Mouse (Mus musculus) heart, adult 2 months (tissue): ENCODE data around the gene Mindy4. TPM values are rescaled to one million over a fixed set of nuclear protein-coding genes. Genes with fewer than 3 reads are reported as not detected.

Experiments
- DNase-seq, 2 experiments: peaks; one replicate each; pipeline ENCODE4 v3.0.0; 2021
- H3K27ac ChIP-seq: fragments of 200-600 bp; 2 replicates; pipeline ENCODE4 v1.8.1; 2022
- H3K27me3 ChIP-seq: fragments of 200-500 bp; 2 replicates; pipeline ENCODE4 v1.6.1; 2012; ENCODE audit warnings: mild to moderate bottlenecking, low read length, inconsistent platforms, mixed read lengths; ENCODE audit not compliant: control insufficient read depth, insufficient read depth
- H3K36me3 ChIP-seq: fragments of 200-500 bp; 2 replicates; pipeline ENCODE4 v1.6.1; 2012; ENCODE audit warnings: low read length, inconsistent platforms; ENCODE audit not compliant: control insufficient read depth, insufficient read depth
- H3K4me1 ChIP-seq: fragments of 200-500 bp; 2 replicates; pipeline ENCODE4 v1.6.1; 2011; ENCODE audit warnings: low read length; ENCODE audit not compliant: control insufficient read depth, insufficient read depth
- H3K4me3 ChIP-seq: fragments of 200-600 bp; 2 replicates; pipeline ENCODE4 v1.8.1; 2022
- H3K79me2 ChIP-seq: fragments of 200-500 bp; replicated peaks from 2 replicates; pipeline ENCODE4 v1.6.1; 2012; ENCODE audit warnings: mild to moderate bottlenecking, inconsistent platforms, low read length, moderate library complexity, mixed read lengths; ENCODE audit not compliant: control insufficient read depth, insufficient read depth
- H3K9ac ChIP-seq: fragments of 200-500 bp; 2 replicates; pipeline ENCODE4 v1.6.1; 2012; ENCODE audit warnings: low read depth, mild to moderate bottlenecking, control low read depth, inconsistent platforms, low read length, mixed read lengths
- CTCF ChIP-seq: fragments of 200-600 bp; IDR thresholded peaks from 2 replicates; pipeline ENCODE4 v1.8.1; 2022; ENCODE audit warnings: antibody characterized with exemption, mild to moderate bottlenecking, moderate library complexity
- EP300 ChIP-seq: fragments of 200-500 bp; IDR thresholded peaks from 2 replicates; pipeline ENCODE4 v1.6.1; 2011; ENCODE audit warnings: low read depth, low read length, control low read depth; ENCODE audit not compliant: insufficient read depth
- POLR2A ChIP-seq: fragments of 200-500 bp; IDR thresholded peaks from 2 replicates; pipeline ENCODE4 v1.6.1; 2011; ENCODE audit warnings: mild to moderate bottlenecking, low read depth, low read length, control low read depth; ENCODE audit not compliant: insufficient read depth
- WGBS: fragments of 180-500 bp; shearing (Covaris S2); methylation state at CpG from one replicate; pipeline ENCODE4 v1.1.7; 2018; 5-methylcytosine and 5-hydroxymethylcytosine counted together
- intact Hi-C: fragments of 180-260 bp; cut with DNase I; formaldehyde crosslinking; loops from one replicate; pipeline ENCODE4 v1.15.1; 2025
- long read RNA-seq: library from polyadenylated mRNA; stranded (forward); transcript quantifications from one replicate; pipeline ENCODE4 v2.0.0, GENCODE M21; 2021
- polyA plus RNA-seq: library from polyadenylated mRNA; depleted of rRNA; stranded (reverse); fragments of >200 nt; gene quantifications from 2 replicates; pipeline ENCODE4 v1.2.3, GENCODE M21; 2012; rRNA removed
- total RNA-seq, 2 experiments: library from RNA; stranded (reverse); gene quantifications; 2 replicates each; pipeline ENCODE4 v1.2.3; 2021

Mindy4 gene
- total RNA-seq (1 to 10 TPM; 5.0 to 5.2 TPM), polyA plus RNA-seq (4.3 and 7.4 TPM in 2 replicates)
- long read RNA-seq, full-length matches to known transcripts: 1 of 5 reads
- long read RNA-seq, partial matches to known transcripts: 0 of 5 reads
- long read RNA-seq, other reads (novel, unspliced or antisense): 4 of 5 reads

- intact Hi-C loops: no loop called here
- Histone ChIP-seq H3K36me3 (no peaks in the 10 kb centered on the region), H3K27me3 (no peaks in the 10 kb centered on the region), H3K4me3 (peak within 1 kb of the TSS; percentile 79), H3K4me1 (peaks cover 2% of the 10 kb centered on the region; the same call in 1 of the 2 replicates), H3K27ac (peak within 1 kb of the TSS; percentile 81), H3K79me2 (no peaks in the 10 kb centered on the region), H3K9ac (peak within 1 kb of the TSS; percentile 68)
- peak; percentile 89 to 92 for DNase-seq
- WGBS: 6% methylated on average over 32 of the region's 33 CpGs
- peak; percentile 61 for TF ChIP-seq CTCF
- peak; percentile 67 for TF ChIP-seq POLR2A
- peak; percentile 24; the same call in 1 of the 2 replicates for TF ChIP-seq EP300
Measured at GRCm38 (mm10) chr6:55202913-55203910, at the start of gene Mindy4. Gene Mindy4, plus strand, starts transcription at chr6:55203383.

DNA sequence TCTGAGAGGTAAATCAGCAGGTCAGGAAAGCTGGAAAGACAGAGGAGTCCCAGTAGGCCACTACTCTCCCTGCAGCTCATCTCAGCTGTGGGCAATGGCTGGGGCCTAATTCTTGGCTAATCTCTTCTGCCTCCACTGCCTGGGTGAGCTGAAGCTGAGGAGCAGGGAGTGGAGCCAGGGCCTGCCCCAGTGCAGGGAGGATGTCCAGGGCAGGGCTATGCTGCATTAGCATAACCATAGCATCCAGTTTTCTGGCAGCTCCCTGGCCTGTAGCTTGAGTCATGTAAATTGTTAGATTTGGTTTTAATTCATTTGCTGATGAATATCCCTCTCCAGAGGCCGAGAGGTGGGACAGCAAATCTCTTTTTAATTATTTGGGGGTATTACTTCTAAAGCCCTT, 43.9 kb upstream of the Mindy4 start:
- intact Hi-C loops: no loop called here
- DNase-seq: no peak
- 96% methylated on average over 1 of the region's 1 CpGs for WGBS

GRCm38 (mm10) chr6:55161311-55161761, 41.8 kb upstream of the Mindy4 start:
- H3K79me2 ChIP-seq: no peaks in the 10 kb centered on the region
- 42% methylated on average over 5 of the region's 5 CpGs for WGBS
- H3K27ac ChIP-seq: no peak overlapping the region
- H3K4me3 ChIP-seq: no peak overlapping the region
- DNase-seq: no peak
- H3K9ac ChIP-seq: no peak overlapping the region
- no peaks in the 10 kb centered on the region for H3K27me3 ChIP-seq
- TF ChIP-seq EP300: no peak
- TF ChIP-seq POLR2A: no peak
- TF ChIP-seq CTCF: no peak
- no peaks in the 10 kb centered on the region for H3K36me3 ChIP-seq
- H3K4me1 ChIP-seq: no peaks in the 10 kb centered on the region
- intact Hi-C loops: loop anchor here (10.0 kb wide), 1 partner anchor 87 kb away; no protein-coding TSS in a partner anchor

More for the DNA sequence above, 43.9 kb upstream of the Mindy4 start:
- H3K27me3 ChIP-seq: no peaks in the 10 kb centered on the region
- H3K9ac ChIP-seq: no peak overlapping the region
- H3K36me3 ChIP-seq: no peaks in the 10 kb centered on the region
- H3K4me3 ChIP-seq: no peak overlapping the region
- H3K4me1 ChIP-seq: no peaks in the 10 kb centered on the region
- no peak overlapping the region for H3K27ac ChIP-seq
- no peaks in the 10 kb centered on the region for H3K79me2 ChIP-seq
- TF ChIP-seq EP300: no peak
- TF ChIP-seq CTCF: no peak

- WGBS: 85% methylated on average over 8 of the region's 8 CpGs
- Histone ChIP-seq H3K4me3 (no peak overlapping the region), H3K79me2 (no peaks in the 10 kb centered on the region), H3K27me3 (no peaks in the 10 kb centered on the region), H3K9ac (no peak overlapping the region), H3K27ac (no peak overlapping the region), H3K36me3 (no peaks in the 10 kb centered on the region), H3K4me1 (no peaks in the 10 kb centered on the region)
- intact Hi-C loops: loop anchor here (10.0 kb wide), 1 partner anchor 88 kb away; no protein-coding TSS in a partner anchor
- no peak for DNase-seq
- no peak for TF ChIP-seq EP300
- TF ChIP-seq CTCF: no peak
- no peak for TF ChIP-seq POLR2A
Measured at GRCm38 (mm10) chr6:55163046-55163584, 40.1 kb upstream of the Mindy4 start.

- no peak overlapping the region for H3K9ac ChIP-seq
- TF ChIP-seq EP300 (peak; percentile 90), CTCF (no peak; the same call in 1 of the 2 replicates), POLR2A (no peak)
- DNase-seq: peak; percentile 74
- WGBS: 41% methylated on average over 7 of the region's 7 CpGs
- H3K79me2 ChIP-seq: no peaks in the 10 kb centered on the region
- no peak overlapping the region for H3K4me3 ChIP-seq
- no peaks in the 10 kb centered on the region for H3K27me3 ChIP-seq
- intact Hi-C loops: loop anchor here (1.0 to 10.0 kb wide), 7 partner anchors 75 to 580 kb away; no protein-coding TSS in a partner anchor
- no peaks in the 10 kb centered on the region for H3K36me3 ChIP-seq
- H3K4me1 ChIP-seq: no peaks in the 10 kb centered on the region
- H3K27ac ChIP-seq: no peak overlapping the region
Measured at GRCm38 (mm10) chr6:55166777-55167463, 36.3 kb upstream of the Mindy4 start.
